In genomic region chr5:144151270-144151669, GRCm38 (mm10) we compare ENCODE assay signal across 28 mouse cellular contexts. TPM values are rescaled to one million over a fixed set of nuclear protein-coding genes. Genes with fewer than 3 reads are reported as not detected.
DNase-seq lines count a peak whose midpoint lies in the region; ATAC-seq and TF ChIP-seq lines count a peak whose summit lies in the region.
"Had no signal": no experiment of that assay in that cellular context is flagged by ENCODE, and none has a peak within 500 bp of the region (broad histone marks: within the 10 kb centered on the region; RNA-seq: fewer than 3 reads in every experiment).

No protein-coding gene starts in this region.

- H3K9me3 ChIP-seq in heart, embryonic 13.5 days = no peaks in the 10 kb centered on the region
- H3K9me3 ChIP-seq in lung, embryonic 16.5 days (ENCODE audit: control insufficient read depth, low read length) = no peaks in the 10 kb centered on the region
- H3K9me3 ChIP-seq in lung, postnatal 0 days (ENCODE audit: low read length) = no peaks in the 10 kb centered on the region
- H3K9me3 ChIP-seq: heart, embryonic 15.5 days had no signal

- no peaks in the 10 kb centered on the region for H3K27me3 ChIP-seq in heart, embryonic 13.5 days (replicated peaks)
- no peaks in the 10 kb centered on the region for H3K27me3 ChIP-seq in lung, embryonic 16.5 days (ENCODE audit: control insufficient read depth, insufficient read depth, low read depth, low read length)
- H3K27me3 ChIP-seq in lung, postnatal 0 days (replicated peaks; ENCODE audit: insufficient read depth, low read length) = no peaks in the 10 kb centered on the region
- H3K27me3 ChIP-seq: heart, embryonic 15.5 days had no signal

- no peak for ATAC-seq in heart, embryonic 13.5 days (ENCODE audit: extremely low read depth, insufficient number of reproducible peaks, low FRiP score, low TSS enrichment)
- ATAC-seq in lung, embryonic 16.5 days (ENCODE audit: low read depth) = peak; percentile 44; the same call in 1 of the 2 replicates
- peak; percentile 94 for ATAC-seq in lung, postnatal 0 days
- ATAC-seq: CD4-positive, CD25-positive, alpha-beta regulatory T cell, adult 4 months; forebrain, embryonic 14.5 days; forebrain, postnatal 0 days; hindbrain, postnatal 0 days; inflammation-experienced regulatory T-cells, adult 6 months had no signal

- TF ChIP-seq EP300 in lung, postnatal 0 days (IDR thresholded peaks at IDR 0.05) = peak; percentile 98

- no peak for TF ChIP-seq CTCF in lung, postnatal 0 days (IDR thresholded peaks at IDR 0.05)

- WGBS in heart, embryonic 13.5 days = 74% methylated on average over 4 of the region's 4 CpGs
- WGBS in lung, embryonic 16.5 days = 59% methylated on average over 4 of the region's 4 CpGs
- WGBS in lung, postnatal 0 days = 63% methylated on average over 4 of the region's 4 CpGs

- H3K4me2 ChIP-seq in heart, embryonic 13.5 days = no peak overlapping the region
- no peak overlapping the region for H3K4me2 ChIP-seq in lung, embryonic 16.5 days (ENCODE audit: low read depth, low read length)
- H3K4me2 ChIP-seq in lung, postnatal 0 days (replicated peaks; ENCODE audit: low read depth, low read length) = no peak overlapping the region
- H3K4me2 ChIP-seq: heart, embryonic 11.5 days; heart, embryonic 15.5 days; hindbrain, embryonic 14.5 days had no signal

- no peak overlapping the region for H3K27ac ChIP-seq in heart, embryonic 13.5 days (replicated peaks)
- H3K27ac ChIP-seq in lung, embryonic 16.5 days (ENCODE audit: low read length) = peak overlapping the region; percentile 66
- H3K27ac ChIP-seq in lung, postnatal 0 days (ENCODE audit: low read length) = peak overlapping the region; percentile 72
- H3K27ac ChIP-seq: gastrocnemius, adult 2 months; heart, embryonic 15.5 days; hindbrain, embryonic 14.5 days; hindbrain, postnatal 0 days had no signal

- peaks cover 37% of the 10 kb centered on the region for H3K4me1 ChIP-seq in heart, embryonic 13.5 days
- H3K4me1 ChIP-seq in lung, embryonic 16.5 days (replicated peaks; ENCODE audit: control insufficient read depth, insufficient read depth, low read length) = peaks cover 21% of the 10 kb centered on the region
- peaks cover 5% of the 10 kb centered on the region; the same call in 1 of the 2 replicates for H3K4me1 ChIP-seq in lung, postnatal 0 days (ENCODE audit: insufficient read depth, low read depth, low read length)

- 0 out of 2 replicates have a peak overlapping the region, but pooled peaks have one; percentile 14 for H3K9ac ChIP-seq in heart, embryonic 13.5 days
- H3K9ac ChIP-seq in lung, embryonic 16.5 days (ENCODE audit: low read length) = no peak overlapping the region
- H3K9ac ChIP-seq in lung, postnatal 0 days (replicated peaks; ENCODE audit: low read depth) = no peak overlapping the region
- H3K9ac ChIP-seq: forebrain, postnatal 0 days; heart, embryonic 15.5 days; hindbrain, embryonic 14.5 days had no signal

- intact Hi-C loops in heart, postnatal 14 days (cut with DNase I) = no loop called here

- H3K36me3 ChIP-seq in heart, embryonic 13.5 days = peaks cover 36% of the 10 kb centered on the region
- peaks cover 7% of the 10 kb centered on the region for H3K36me3 ChIP-seq in lung, embryonic 16.5 days (ENCODE audit: control insufficient read depth, insufficient read depth, low read length)
- H3K36me3 ChIP-seq in lung, postnatal 0 days (ENCODE audit: insufficient read depth, low read length) = 0 out of 2 replicates have a peak, but pooled peaks cover 6% of the 10 kb centered on the region

- DNase-seq in heart, postnatal 14 days = no peak
- DNase-seq in lung, postnatal 14 days = no peak
- peak; percentile 84 for DNase-seq in lung, postnatal 0 days (ENCODE audit: low spot score)
- no peak for DNase-seq in spleen, postnatal 4 days (ENCODE audit: low spot score in 2 of 2)
- no peak for DNase-seq in urinary bladder, postnatal 25 days (ENCODE audit: low spot score)
- DNase-seq: adrenal gland, adult 2 months; adrenal gland, postnatal 25 days; cerebellum, adult 11-12 months; cerebellum, adult 8-10 months; cerebellum, postnatal 10 days; cerebellum, postnatal 36 days; forebrain, postnatal 0 days; gastrocnemius, adult 2 months; gastrocnemius, postnatal 14 days; heart, adult 11 months; heart, postnatal 10 days; heart, postnatal 4 days had no signal

- no peak overlapping the region for H3K4me3 ChIP-seq in heart, embryonic 13.5 days
- H3K4me3 ChIP-seq in lung, embryonic 16.5 days (ENCODE audit: low read length) = no peak overlapping the region
- no peak overlapping the region for H3K4me3 ChIP-seq in lung, postnatal 0 days (ENCODE audit: low read depth, low read length)
- H3K4me3 ChIP-seq: gastrocnemius, adult 2 months; heart, embryonic 15.5 days had no signal

RNA-seq across cellular contexts. Expression of gene Bhlha15, which starts 38.8 kb away (rescaled TPM):
- polyA plus RNA-seq in heart, embryonic 13.5 days (2015; fragmentation: Nextera tagmentation; extraction: Ambion mirVana) = 0.24 and 0.33 TPM in 2 replicates
- not detected for total RNA-seq in heart, postnatal 14 days (2021)
- 0.33 and 0.59 TPM in 2 replicates for polyA plus RNA-seq in lung, embryonic 16.5 days (2015; fragmentation: Nextera tagmentation; extraction: Ambion mirVana)
- polyA plus RNA-seq in lung, postnatal 0 days (2015; fragmentation: Nextera tagmentation; extraction: Ambion mirVana) = 0.20 TPM in 1 of 2 replicates, not detected in the other
- total RNA-seq: forebrain, postnatal 0 days; gastrocnemius, adult 2 months; gastrocnemius, postnatal 14 days; gastrocnemius, postnatal 4 days; heart, postnatal 10 days had no signal
- polyA plus RNA-seq: C2C12; forebrain, postnatal 0 days had no signal

RNA-seq across cellular contexts. Expression of gene Lmtk2, which starts 51.0 kb away (rescaled TPM):
- 3.6 and 4.1 TPM in 2 replicates for polyA plus RNA-seq in heart, embryonic 13.5 days (2015; fragmentation: Nextera tagmentation; extraction: Ambion mirVana)
- 10 to 100 TPM; 21.9 to 22.6 TPM for total RNA-seq in heart, postnatal 14 days (2021)
- polyA plus RNA-seq in lung, embryonic 16.5 days (2015; fragmentation: Nextera tagmentation; extraction: Ambion mirVana) = 3.7 TPM in 2 replicates
- polyA plus RNA-seq in lung, postnatal 0 days (2015; fragmentation: Nextera tagmentation; extraction: Ambion mirVana) = 4.5 and 4.7 TPM in 2 replicates
